10 mouse cellular contexts compared by ENCODE assay signal in genomic region chr11:98708282-98708956, GRCm38 (mm10). TPM values are rescaled to one million over a fixed set of nuclear protein-coding genes. Genes with fewer than 3 reads are reported as not detected.
DNase-seq lines count a peak whose midpoint lies in the region; ATAC-seq and TF ChIP-seq lines count a peak whose summit lies in the region.
"Had no signal": no experiment of that assay in that cellular context is flagged by ENCODE, and none has a peak within 500 bp of the region (broad histone marks: within the 10 kb centered on the region; RNA-seq: fewer than 3 reads in every experiment).

No protein-coding gene starts in this region.

- TF ChIP-seq EP300 in heart, adult 2 months (IDR thresholded peaks at IDR 0.05; ENCODE audit: insufficient read depth, low read depth, low read length), result no peak

- TF ChIP-seq POLR2A in heart, adult 2 months (IDR thresholded peaks at IDR 0.05; ENCODE audit: insufficient read depth, low read depth, low read length), result no peak
- no peak for TF ChIP-seq POLR2A in thymus, adult 2 months (IDR thresholded peaks at IDR 0.05; ENCODE audit: control insufficient read depth, extremely low read depth, insufficient read depth, low read length, poor library complexity)

- TF ChIP-seq CTCF in hindbrain, postnatal 0 days (IDR thresholded peaks at IDR 0.05; ENCODE audit: low read depth), result no peak
- no peak for TF ChIP-seq CTCF in heart, adult 2 months (IDR thresholded peaks at IDR 0.05)
- TF ChIP-seq CTCF in thymus, adult 2 months (IDR thresholded peaks at IDR 0.05; ENCODE audit: borderline replicate concordance, control insufficient read depth, extremely low read depth, insufficient read depth, low read length, poor library complexity), result no peak

- H3K4me1 ChIP-seq in hindbrain, embryonic 16.5 days (ENCODE audit: control insufficient read depth, insufficient read depth, low read depth, low read length), result peaks cover 5% of the 10 kb centered on the region
- no peaks in the 10 kb centered on the region for H3K4me1 ChIP-seq in hindbrain, postnatal 0 days (ENCODE audit: insufficient read depth, low read length)
- peaks cover 25% of the 10 kb centered on the region for H3K4me1 ChIP-seq in heart, adult 2 months (ENCODE audit: control insufficient read depth, insufficient read depth, low read length)
- peaks cover 73% of the 10 kb centered on the region for H3K4me1 ChIP-seq in kidney, embryonic 16.5 days (ENCODE audit: insufficient read depth, low read length)
- H3K4me1 ChIP-seq in thymus, adult 2 months (replicated peaks; ENCODE audit: control insufficient read depth, insufficient read depth, low read length), result peaks cover 27% of the 10 kb centered on the region
- H3K4me1 ChIP-seq in hindbrain, embryonic 10.5 days (replicated peaks), result no peaks in the 10 kb centered on the region
- H3K4me1 ChIP-seq: limb, embryonic 12.5 days had no signal

- ATAC-seq in hindbrain, embryonic 16.5 days, result no peak
- ATAC-seq in hindbrain, postnatal 0 days, result no peak
- ATAC-seq in kidney, embryonic 16.5 days (ENCODE audit: low FRiP score, low TSS enrichment), result no peak
- ATAC-seq in megakaryocyte progenitor cell, adult 5-6 weeks (replicated peaks; ENCODE audit: poor library complexity), result peak; percentile 27
- ATAC-seq: CD4-positive, CD25-positive, alpha-beta regulatory T cell, adult 4 months had no signal

- H3K27ac ChIP-seq in hindbrain, embryonic 16.5 days (ENCODE audit: low read depth, low read length), result 0 out of 2 replicates have a peak overlapping the region, but pooled peaks have one; percentile 34
- no peak overlapping the region for H3K27ac ChIP-seq in hindbrain, postnatal 0 days
- peak overlapping the region; percentile 57 for H3K27ac ChIP-seq in heart, adult 2 months
- H3K27ac ChIP-seq in kidney, embryonic 16.5 days (ENCODE audit: low read length), result peak overlapping the region; percentile 94
- no peak overlapping the region for H3K27ac ChIP-seq in thymus, adult 2 months (ENCODE audit: control insufficient read depth, insufficient read depth, low read length)
- no peak overlapping the region for H3K27ac ChIP-seq in hindbrain, embryonic 10.5 days
- H3K27ac ChIP-seq: limb, embryonic 12.5 days had no signal

- WGBS in hindbrain, embryonic 16.5 days, result 85% methylated on average over 19 of the region's 19 CpGs
- WGBS in hindbrain, postnatal 0 days, result 84% methylated on average over 19 of the region's 19 CpGs
- 35% methylated on average over 19 of the region's 19 CpGs for WGBS in heart, adult 2 months
- WGBS in kidney, embryonic 16.5 days, result 61% methylated on average over 19 of the region's 19 CpGs
- WGBS in thymus, adult 2 months, result 82% methylated on average over 19 of the region's 19 CpGs
- WGBS in hindbrain, embryonic 10.5 days, result 91% methylated on average over 19 of the region's 19 CpGs

- H3K4me2 ChIP-seq in hindbrain, embryonic 16.5 days (ENCODE audit: low read length), result no peak overlapping the region
- no peak overlapping the region for H3K4me2 ChIP-seq in hindbrain, postnatal 0 days (ENCODE audit: low read depth, low read length)
- peak overlapping the region; percentile 17; the same call in 1 of the 2 replicates for H3K4me2 ChIP-seq in kidney, embryonic 16.5 days (replicated peaks; ENCODE audit: low read depth, low read length)
- H3K4me2 ChIP-seq: limb, embryonic 12.5 days had no signal

- no peak overlapping the region for H3K4me3 ChIP-seq in hindbrain, embryonic 16.5 days (ENCODE audit: low read length)
- H3K4me3 ChIP-seq in hindbrain, postnatal 0 days (ENCODE audit: low read length), result no peak overlapping the region
- H3K4me3 ChIP-seq in heart, adult 2 months, result no peak overlapping the region; the same call in 1 of the 2 replicates
- H3K4me3 ChIP-seq in kidney, embryonic 16.5 days (ENCODE audit: low read length), result no peak overlapping the region
- H3K4me3 ChIP-seq in thymus, adult 2 months (ENCODE audit: control insufficient read depth, insufficient read depth, low read length), result no peak overlapping the region
- no peak overlapping the region for H3K4me3 ChIP-seq in hindbrain, embryonic 10.5 days
- H3K4me3 ChIP-seq: limb, embryonic 12.5 days had no signal

- no peak for DNase-seq in hindbrain, postnatal 0 days (ENCODE audit: low spot score)
- peak in 1 of 2 experiments; percentile 53 for DNase-seq in heart, adult 2 months
- DNase-seq in left cerebral cortex, adult 18-20 months (ENCODE audit: low spot score in 2 of 2), result no peak
- no peak for DNase-seq in thymus, adult 2 months
- no peak for DNase-seq in hindbrain, embryonic 10.5 days (ENCODE audit: low spot score)

- no peaks in the 10 kb centered on the region for H3K79me2 ChIP-seq in heart, adult 2 months (replicated peaks; ENCODE audit: control insufficient read depth, insufficient read depth, low read length)

- no peaks in the 10 kb centered on the region for H3K27me3 ChIP-seq in hindbrain, embryonic 16.5 days (replicated peaks; ENCODE audit: control insufficient read depth, insufficient read depth, low read length)
- no peaks in the 10 kb centered on the region for H3K27me3 ChIP-seq in hindbrain, postnatal 0 days (ENCODE audit: insufficient read depth, low read length)
- no peaks in the 10 kb centered on the region for H3K27me3 ChIP-seq in heart, adult 2 months (ENCODE audit: control insufficient read depth, insufficient read depth, low read length)
- no peaks in the 10 kb centered on the region for H3K27me3 ChIP-seq in kidney, embryonic 16.5 days (ENCODE audit: insufficient read depth, low read length)
- H3K27me3 ChIP-seq in thymus, adult 2 months (ENCODE audit: control insufficient read depth, insufficient read depth, low read length), result no peaks in the 10 kb centered on the region
- no peaks in the 10 kb centered on the region for H3K27me3 ChIP-seq in hindbrain, embryonic 10.5 days (ENCODE audit: insufficient read depth, poor library complexity, severe bottlenecking)
- H3K27me3 ChIP-seq: limb, embryonic 12.5 days had no signal

- H3K9me3 ChIP-seq in hindbrain, embryonic 16.5 days (ENCODE audit: control insufficient read depth, low read length), result no peaks in the 10 kb centered on the region
- no peaks in the 10 kb centered on the region for H3K9me3 ChIP-seq in hindbrain, postnatal 0 days (ENCODE audit: low read length)
- no peaks in the 10 kb centered on the region for H3K9me3 ChIP-seq in kidney, embryonic 16.5 days (ENCODE audit: low read length)
- H3K9me3 ChIP-seq in hindbrain, embryonic 10.5 days, result no peaks in the 10 kb centered on the region
- H3K9me3 ChIP-seq: limb, embryonic 12.5 days had no signal

- H3K36me3 ChIP-seq in hindbrain, embryonic 16.5 days (ENCODE audit: control insufficient read depth, insufficient read depth, low read length), result peaks cover 51% of the 10 kb centered on the region
- H3K36me3 ChIP-seq in hindbrain, postnatal 0 days (ENCODE audit: insufficient read depth, low read length), result peaks cover 42% of the 10 kb centered on the region
- peaks cover 2% of the 10 kb centered on the region; the same call in 1 of the 2 replicates for H3K36me3 ChIP-seq in heart, adult 2 months (ENCODE audit: control insufficient read depth, insufficient read depth, low read length)
- peaks cover 33% of the 10 kb centered on the region for H3K36me3 ChIP-seq in kidney, embryonic 16.5 days (ENCODE audit: insufficient read depth, low read length)
- peaks cover 11% of the 10 kb centered on the region; the same call in 1 of the 2 replicates for H3K36me3 ChIP-seq in thymus, adult 2 months (ENCODE audit: control insufficient read depth, insufficient read depth, low read length)
- H3K36me3 ChIP-seq in hindbrain, embryonic 10.5 days, result peaks cover 92% of the 10 kb centered on the region

- intact Hi-C loops in heart, adult 2 months (cut with DNase I), result no loop called here

- H3K9ac ChIP-seq in hindbrain, embryonic 16.5 days (ENCODE audit: low read depth, low read length), result no peak overlapping the region
- no peak overlapping the region for H3K9ac ChIP-seq in hindbrain, postnatal 0 days (replicated peaks; ENCODE audit: low read length)
- no peak overlapping the region for H3K9ac ChIP-seq in heart, adult 2 months (ENCODE audit: low read depth, low read length)
- peak overlapping the region; percentile 48; the same call in 1 of the 2 replicates for H3K9ac ChIP-seq in kidney, embryonic 16.5 days (replicated peaks; ENCODE audit: low read length)
- H3K9ac ChIP-seq: limb, embryonic 12.5 days had no signal

RNA-seq across cellular contexts. Expression of gene Csf3, which starts 7.4 kb away (rescaled TPM):
- polyA plus RNA-seq in hindbrain, embryonic 16.5 days (2015; fragmentation: Nextera tagmentation; extraction: Ambion mirVana), result not detected in 2 replicates
- not detected in 2 replicates for total RNA-seq in hindbrain, postnatal 0 days (2014; rRNA removed)
- not detected in 2 replicates for polyA plus RNA-seq in hindbrain, postnatal 0 days (2015; fragmentation: Nextera tagmentation; extraction: Ambion mirVana)
- not detected for total RNA-seq in heart, adult 2 months (2021)
- polyA plus RNA-seq in heart, adult 2 months (2012; rRNA removed), result not detected in 2 replicates
- 0.11 TPM in 1 of 2 replicates, not detected in the other for polyA plus RNA-seq in kidney, embryonic 16.5 days (2015; fragmentation: Nextera tagmentation; extraction: Ambion mirVana)
- total RNA-seq in megakaryocyte progenitor cell, adult 5-6 weeks (2015), result not detected in 2 replicates
- total RNA-seq in megakaryocyte progenitor cell, adult 5-6 weeks (2017), result not detected in 2 replicates
- not detected for total RNA-seq in left cerebral cortex, adult 18-20 months (2021)
- 0.14 and 0.22 TPM in 2 replicates for polyA plus RNA-seq in thymus, adult 2 months (2012; rRNA removed)
- polyA plus RNA-seq in hindbrain, embryonic 10.5 days (2016; fragmentation: Nextera tagmentation; extraction: Ambion mirVana), result not detected in 2 replicates
- polyA plus RNA-seq: CD4-positive, CD25-positive, alpha-beta regulatory T cell, adult 4 months; limb, embryonic 12.5 days had no signal

RNA-seq across cellular contexts. Expression of gene Med24, which starts 20.8 kb away (rescaled TPM):
- 62.5 and 71.1 TPM in 2 replicates for polyA plus RNA-seq in hindbrain, embryonic 16.5 days (2015; fragmentation: Nextera tagmentation; extraction: Ambion mirVana)
- 63.2 and 88.6 TPM in 2 replicates for total RNA-seq in hindbrain, postnatal 0 days (2014; rRNA removed)
- polyA plus RNA-seq in hindbrain, postnatal 0 days (2015; fragmentation: Nextera tagmentation; extraction: Ambion mirVana), result 47.1 and 48.3 TPM in 2 replicates
- 10 to 100 TPM; 41.6 to 48.1 TPM for total RNA-seq in heart, adult 2 months (2021)
- 54.5 and 65.2 TPM in 2 replicates for polyA plus RNA-seq in heart, adult 2 months (2012; rRNA removed)
- 71.4 and 73.9 TPM in 2 replicates for polyA plus RNA-seq in kidney, embryonic 16.5 days (2015; fragmentation: Nextera tagmentation; extraction: Ambion mirVana)
- 28.7 and 30.9 TPM in 2 replicates for total RNA-seq in megakaryocyte progenitor cell, adult 5-6 weeks (2015)
- total RNA-seq in megakaryocyte progenitor cell, adult 5-6 weeks (2017), result 36.2 and 46.3 TPM in 2 replicates
- 100 to 1,000 TPM; 108 to 127 TPM for total RNA-seq in left cerebral cortex, adult 18-20 months (2021)
- polyA plus RNA-seq in thymus, adult 2 months (2012; rRNA removed), result 179 and 196 TPM in 2 replicates
- 76.9 and 83.6 TPM in 2 replicates for polyA plus RNA-seq in hindbrain, embryonic 10.5 days (2016; fragmentation: Nextera tagmentation; extraction: Ambion mirVana)

RNA-seq across cellular contexts. Expression of gene Psmd3, which starts 26.1 kb away (rescaled TPM):
- 186 and 189 TPM in 2 replicates for polyA plus RNA-seq in hindbrain, embryonic 16.5 days (2015; fragmentation: Nextera tagmentation; extraction: Ambion mirVana)
- total RNA-seq in hindbrain, postnatal 0 days (2014; rRNA removed), result 131 and 143 TPM in 2 replicates
- polyA plus RNA-seq in hindbrain, postnatal 0 days (2015; fragmentation: Nextera tagmentation; extraction: Ambion mirVana), result 185 and 190 TPM in 2 replicates
- 100 to 1,000 TPM in 1 of 2 experiments, 10 to 100 TPM in 1; 89.5 to 105 TPM for total RNA-seq in heart, adult 2 months (2021)
- 144 and 173 TPM in 2 replicates for polyA plus RNA-seq in heart, adult 2 months (2012; rRNA removed)
- 289 and 303 TPM in 2 replicates for polyA plus RNA-seq in kidney, embryonic 16.5 days (2015; fragmentation: Nextera tagmentation; extraction: Ambion mirVana)
- total RNA-seq in megakaryocyte progenitor cell, adult 5-6 weeks (2015), result 38.0 and 38.6 TPM in 2 replicates
- 70.9 and 71.9 TPM in 2 replicates for total RNA-seq in megakaryocyte progenitor cell, adult 5-6 weeks (2017)
- 100 to 1,000 TPM; 135 to 138 TPM for total RNA-seq in left cerebral cortex, adult 18-20 months (2021)
- polyA plus RNA-seq in thymus, adult 2 months (2012; rRNA removed), result 293 and 303 TPM in 2 replicates
- 251 and 281 TPM in 2 replicates for polyA plus RNA-seq in hindbrain, embryonic 10.5 days (2016; fragmentation: Nextera tagmentation; extraction: Ambion mirVana)

RNA-seq across cellular contexts. Expression of gene Thra, which starts 32.0 kb away (rescaled TPM):
- polyA plus RNA-seq in hindbrain, embryonic 16.5 days (2015; fragmentation: Nextera tagmentation; extraction: Ambion mirVana), result 127 and 144 TPM in 2 replicates
- total RNA-seq in hindbrain, postnatal 0 days (2014; rRNA removed), result 725 and 812 TPM in 2 replicates
- 160 TPM in 2 replicates for polyA plus RNA-seq in hindbrain, postnatal 0 days (2015; fragmentation: Nextera tagmentation; extraction: Ambion mirVana)
- total RNA-seq in heart, adult 2 months (2021), result 100 to 1,000 TPM; 103 to 105 TPM
- polyA plus RNA-seq in heart, adult 2 months (2012; rRNA removed), result 89.4 and 104 TPM in 2 replicates
- polyA plus RNA-seq in kidney, embryonic 16.5 days (2015; fragmentation: Nextera tagmentation; extraction: Ambion mirVana), result 24.4 and 25.9 TPM in 2 replicates
- total RNA-seq in megakaryocyte progenitor cell, adult 5-6 weeks (2015), result 34.2 and 34.6 TPM in 2 replicates
- 21.8 and 25.3 TPM in 2 replicates for total RNA-seq in megakaryocyte progenitor cell, adult 5-6 weeks (2017)
- 100 to 1,000 TPM; 708 to 832 TPM for total RNA-seq in left cerebral cortex, adult 18-20 months (2021)
- polyA plus RNA-seq in thymus, adult 2 months (2012; rRNA removed), result 36.8 and 41.5 TPM in 2 replicates
- 12.8 and 22.2 TPM in 2 replicates for polyA plus RNA-seq in hindbrain, embryonic 10.5 days (2016; fragmentation: Nextera tagmentation; extraction: Ambion mirVana)

RNA-seq across cellular contexts. Expression of gene Gsdma, which starts 44.3 kb away (rescaled TPM):
- polyA plus RNA-seq in hindbrain, embryonic 16.5 days (2015; fragmentation: Nextera tagmentation; extraction: Ambion mirVana), result 0.08 TPM in 1 of 2 replicates, not detected in the other
- not detected in 2 replicates for total RNA-seq in hindbrain, postnatal 0 days (2014; rRNA removed)
- 0.14 and 0.16 TPM in 2 replicates for polyA plus RNA-seq in hindbrain, postnatal 0 days (2015; fragmentation: Nextera tagmentation; extraction: Ambion mirVana)
- total RNA-seq in heart, adult 2 months (2021), result not detected
- polyA plus RNA-seq in heart, adult 2 months (2012; rRNA removed), result 0.04 TPM in 1 of 2 replicates, not detected in the other
- not detected in 2 replicates for polyA plus RNA-seq in kidney, embryonic 16.5 days (2015; fragmentation: Nextera tagmentation; extraction: Ambion mirVana)
- not detected in 2 replicates for total RNA-seq in megakaryocyte progenitor cell, adult 5-6 weeks (2015)
- total RNA-seq in megakaryocyte progenitor cell, adult 5-6 weeks (2017), result not detected in 2 replicates
- under 1 TPM in 1 of 2 experiments, not detected in 1; 0.14 TPM for total RNA-seq in left cerebral cortex, adult 18-20 months (2021)
- 0.71 and 0.75 TPM in 2 replicates for polyA plus RNA-seq in thymus, adult 2 months (2012; rRNA removed)
- polyA plus RNA-seq in hindbrain, embryonic 10.5 days (2016; fragmentation: Nextera tagmentation; extraction: Ambion mirVana), result 0.09 TPM in 1 of 2 replicates, not detected in the other
- polyA plus RNA-seq: limb, embryonic 12.5 days had no signal

Comparison
In these comparisons a context has a peak if more than half of its experiments do, and no peak if none do; other contexts are left out.
1. H3K27ac ChIP-seq: peak in hindbrain, embryonic 16.5 days (single experiment), heart, adult 2 months (single experiment) and kidney, embryonic 16.5 days (single experiment); none in hindbrain, postnatal 0 days (single experiment), thymus, adult 2 months (single experiment) and hindbrain, embryonic 10.5 days (single experiment).